Mouse (Mus musculus) midbrain, postnatal 0 days (tissue): ENCODE measurements around the gene Lrrc31. TPM values are rescaled to one million over a fixed set of nuclear protein-coding genes. Genes with fewer than 3 reads are reported as not detected.

ENCODE experiments used
- ATAC-seq: fragments of 200-750 bp; cut with Nextera tagmentation; 2 replicates; pipeline ENCODE4 v1.8.0; 2017; ENCODE audit warnings: moderate number of reproducible peaks, mild to moderate bottlenecking, moderate TSS enrichment, moderate library complexity; ENCODE audit not compliant: low FRiP score
- DNase-seq: peaks from one replicate; pipeline ENCODE4 v3.0.0-alpha.2; 2015; ENCODE audit warnings: low spot score
- H3K27ac ChIP-seq: fragments of 300-500 bp; sonication (generic); 2 replicates; pipeline ENCODE4 v1.5.1; 2014; ENCODE audit warnings: low read depth, mild to moderate bottlenecking, low read length, mixed read lengths
- H3K27me3 ChIP-seq: fragments of 300-500 bp; sonication (generic); 2 replicates; pipeline ENCODE4 v1.6.1; 2014; ENCODE audit warnings: low read length, control low read depth, mixed read lengths; ENCODE audit not compliant: insufficient read depth
- H3K36me3 ChIP-seq: fragments of 300-500 bp; sonication (generic); 2 replicates; pipeline ENCODE4 v1.6.1; 2014; ENCODE audit warnings: low read length, control low read depth, mixed read lengths; ENCODE audit not compliant: insufficient read depth
- H3K4me1 ChIP-seq: fragments of 300-500 bp; sonication (generic); 2 replicates; pipeline ENCODE4 v1.6.1; 2014; ENCODE audit warnings: mild to moderate bottlenecking, control low read depth, antibody characterized with exemption, low read length, mixed read lengths; ENCODE audit not compliant: insufficient read depth
- H3K4me2 ChIP-seq: fragments of 300-500 bp; sonication (generic); 2 replicates; pipeline ENCODE4 v1.6.1; 2014; ENCODE audit warnings: low read depth, mild to moderate bottlenecking, low read length, mixed read lengths; ENCODE audit not compliant: poor library complexity, severe bottlenecking
- H3K4me3 ChIP-seq: fragments of 300-500 bp; sonication (generic); 2 replicates; pipeline ENCODE4 v1.5.1; 2014; ENCODE audit warnings: low read depth, mild to moderate bottlenecking, low read length, moderate library complexity
- H3K9ac ChIP-seq: fragments of 300-500 bp; sonication (generic); replicated peaks from 2 replicates; pipeline ENCODE4 v1.6.1; 2014; ENCODE audit warnings: mild to moderate bottlenecking, low read length, moderate library complexity, mixed read lengths; ENCODE audit not compliant: poor library complexity, severe bottlenecking
- H3K9me3 ChIP-seq: fragments of 300-500 bp; sonication (generic); 2 replicates; pipeline ENCODE4 v1.6.1; 2016; ENCODE audit warnings: low read length, control low read depth
- CTCF ChIP-seq: IDR thresholded peaks from 2 replicates; pipeline ENCODE4 v1.5.1; 2016; ENCODE audit warnings: antibody characterized with exemption, mild to moderate bottlenecking
- WGBS: fragments of 180-500 bp; shearing (Covaris S2); extraction: QIAGEN DNeasy Blood & Tissue Kit; methylation state at CpG from one replicate; pipeline ENCODE4 v1.1.7; 2014; 5-methylcytosine and 5-hydroxymethylcytosine counted together
- polyA plus RNA-seq: library from polyadenylated mRNA; unstranded; fragments of >200 nt; fragmentation: Nextera tagmentation; extraction: Ambion mirVana; gene quantifications from 2 replicates; pipeline ENCODE4 v1.2.1, GENCODE M21; 2015
- total RNA-seq: library from RNA; depleted of rRNA; stranded (reverse); fragments of >200 nt; gene quantifications from 2 replicates; pipeline ENCODE4 v1.2.3, GENCODE M21; 2014

Gene Lrrc31
- total and polyA plus RNA-seq, 2 experiments from 2014 or later = not detected

DNA sequence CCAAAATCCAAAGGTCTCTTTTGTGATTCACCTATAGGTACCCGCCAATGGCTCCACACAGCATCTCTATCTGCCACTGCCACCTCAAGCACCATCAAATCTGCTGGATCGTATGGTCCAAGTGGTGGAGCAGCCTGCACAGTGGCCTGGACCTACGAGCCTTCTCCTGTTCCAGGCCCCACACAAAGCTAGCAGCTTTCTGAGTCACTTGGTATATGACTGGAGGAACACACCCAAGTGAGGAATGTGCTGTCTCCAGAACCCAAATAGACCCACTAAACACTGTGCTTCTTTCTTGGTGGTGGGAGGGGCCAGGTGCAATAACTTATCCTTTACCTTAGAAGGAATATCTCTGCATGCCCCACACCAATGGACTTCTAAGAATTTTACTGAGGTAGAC lies 6.3 kb upstream of the Lrrc31 start:
- Histone ChIP-seq H3K9me3 (no peaks in the 10 kb centered on the region), H3K36me3 (no peaks in the 10 kb centered on the region), H3K9ac (no peak overlapping the region), H3K27me3 (no peaks in the 10 kb centered on the region), H3K4me1 (no peaks in the 10 kb centered on the region), H3K4me3 (no peak overlapping the region), H3K4me2 (no peak overlapping the region), H3K27ac (no peak overlapping the region)
- WGBS = 88% methylated on average over 3 of the region's 3 CpGs
- ATAC-seq (no peak), DNase-seq (no peak)
- TF ChIP-seq CTCF = no peak

GRCm38 (mm10) chr3:30697891-30698290 lies 1.8 kb downstream of the Lrrc31 start:
- Histone ChIP-seq H3K36me3 (no peaks in the 10 kb centered on the region), H3K9ac (no peak overlapping the region), H3K4me2 (no peak overlapping the region), H3K4me1 (no peaks in the 10 kb centered on the region), H3K27ac (no peak overlapping the region), H3K27me3 (no peaks in the 10 kb centered on the region), H3K9me3 (no peaks in the 10 kb centered on the region), H3K4me3 (no peak overlapping the region)
- no peak for ATAC-seq
- no peak for DNase-seq
- TF ChIP-seq CTCF = no peak
- WGBS = 68% methylated on average over 4 of the region's 4 CpGs

DNA sequence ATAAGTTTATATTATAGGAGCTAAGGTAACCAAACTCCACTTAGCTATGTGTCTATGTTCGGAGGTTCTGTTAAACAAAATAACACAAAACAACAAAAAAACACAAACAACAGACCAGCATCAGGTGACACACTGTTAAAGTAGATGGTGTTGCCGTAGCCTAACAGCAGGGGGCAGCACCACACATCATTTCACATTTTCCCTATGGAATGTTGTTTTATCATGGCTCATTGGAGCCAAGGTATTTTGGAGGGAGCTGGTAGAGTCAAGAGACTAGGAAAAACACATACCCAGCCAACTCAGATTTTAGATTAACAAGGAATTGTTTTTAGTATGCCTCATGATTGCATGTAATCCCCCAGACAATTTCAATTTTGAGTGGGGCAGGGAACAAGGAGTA lies 3.3 kb downstream of the Lrrc31 start:
- DNase-seq (peak; percentile 56), ATAC-seq (0 out of 2 replicates have a peak, but pooled peaks have one; percentile 13)
- Histone ChIP-seq H3K4me1 (no peaks in the 10 kb centered on the region), H3K36me3 (no peaks in the 10 kb centered on the region), H3K4me2 (no peak overlapping the region), H3K9me3 (no peaks in the 10 kb centered on the region), H3K9ac (no peak overlapping the region), H3K27ac (no peak overlapping the region), H3K4me3 (no peak overlapping the region), H3K27me3 (no peaks in the 10 kb centered on the region)
- WGBS = 23% methylated on average over 2 of the region's 2 CpGs
- TF ChIP-seq CTCF = peak; percentile 87

DNA sequence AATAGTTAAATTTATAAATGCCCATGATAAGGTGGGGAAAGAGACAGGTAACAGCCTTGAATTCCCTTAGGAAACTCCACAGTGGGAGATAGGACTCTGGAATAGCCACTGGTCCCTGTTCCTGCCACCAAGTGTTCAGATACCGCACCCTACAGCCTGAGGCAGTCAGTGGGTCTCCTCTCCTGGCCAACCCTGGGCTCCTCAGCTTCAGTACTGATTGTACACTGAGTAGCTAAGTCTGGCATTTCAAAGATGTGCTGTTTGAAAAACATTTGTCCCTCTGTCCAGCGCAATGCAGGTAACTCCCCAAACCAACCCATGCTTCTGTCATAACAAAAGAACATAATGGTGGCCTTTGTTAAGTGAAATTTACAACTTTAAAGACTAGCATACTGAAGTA lies 4.0 kb downstream of the Lrrc31 start:
- H3K9ac ChIP-seq = no peak overlapping the region
- H3K27ac ChIP-seq = no peak overlapping the region
- H3K9me3 ChIP-seq = no peaks in the 10 kb centered on the region
- TF ChIP-seq CTCF = no peak
- ATAC-seq (no peak), DNase-seq (no peak)
- no peaks in the 10 kb centered on the region for H3K4me1 ChIP-seq
- no peaks in the 10 kb centered on the region for H3K36me3 ChIP-seq
- no peaks in the 10 kb centered on the region for H3K27me3 ChIP-seq
- H3K4me3 ChIP-seq = no peak overlapping the region
- 97% methylated on average over 2 of the region's 2 CpGs for WGBS
- no peak overlapping the region for H3K4me2 ChIP-seq

DNA sequence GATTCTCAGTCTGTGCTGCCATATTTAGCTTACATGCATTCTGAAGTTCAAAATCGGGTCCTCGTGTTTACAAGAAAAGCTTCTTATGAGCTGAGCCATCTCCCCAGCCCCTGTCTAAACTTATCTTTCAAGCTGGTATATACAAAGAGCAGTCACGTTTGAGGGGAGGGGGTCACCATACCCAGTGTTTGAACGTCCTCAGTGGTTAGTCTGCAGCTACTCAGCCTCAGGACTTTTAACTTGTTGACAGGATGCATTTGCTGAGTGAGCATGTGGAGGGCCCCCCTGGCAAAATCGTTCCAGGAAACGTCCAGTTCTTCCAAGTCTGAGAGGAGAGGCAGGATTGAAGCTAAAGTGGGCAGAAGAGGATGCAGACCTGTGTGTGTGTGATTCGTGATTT lies 8.7 kb downstream of the Lrrc31 start:
- ATAC-seq (no peak), DNase-seq (no peak)
- H3K4me2 ChIP-seq = no peak overlapping the region
- H3K4me3 ChIP-seq = no peak overlapping the region
- 76% methylated on average over 7 of the region's 7 CpGs for WGBS
- no peaks in the 10 kb centered on the region for H3K4me1 ChIP-seq
- H3K9ac ChIP-seq = no peak overlapping the region
- H3K9me3 ChIP-seq = no peaks in the 10 kb centered on the region
- no peaks in the 10 kb centered on the region for H3K36me3 ChIP-seq
- no peak overlapping the region for H3K27ac ChIP-seq
- H3K27me3 ChIP-seq = no peaks in the 10 kb centered on the region
- TF ChIP-seq CTCF = no peak

- no peak for DNase-seq
- Histone ChIP-seq H3K27ac (no peak overlapping the region), H3K9ac (no peak overlapping the region), H3K4me3 (no peak overlapping the region), H3K4me1 (no peaks in the 10 kb centered on the region), H3K4me2 (no peak overlapping the region), H3K27me3 (no peaks in the 10 kb centered on the region), H3K9me3 (no peaks in the 10 kb centered on the region), H3K36me3 (no peaks in the 10 kb centered on the region)
- WGBS = 79% methylated on average over 3 of the region's 3 CpGs
- ATAC-seq = no peak
- no peak for TF ChIP-seq CTCF
These were observed 12.4 kb downstream of the Lrrc31 start for GRCm38 (mm10) chr3:30687216-30687615.
